Mouse (Mus musculus) CD8-positive naive resting alpha-beta T cell, adult 2 months (primary cell): ENCODE results near the gene Slc4a1.
"Not testable (repeated sequence)": the region's sequence is repeated elsewhere in the genome, so short reads cannot be mapped to it uniquely, and the experiment has no call there.

Experiments used
- DNase-seq, 2 experiments: peaks; one replicate each; pipeline ENCODE4 v3.0.0; 2022; ENCODE audit warnings: low read depth in 2 of 2, low spot score in 2 of 2

Slc4a1 gene

GRCm38 (mm10) chr11:102399107-102399506 lies 33.1 kb upstream of the Slc4a1 start:
- DNase-seq = no peak

GRCm38 (mm10) chr11:102398007-102398825 lies 32.2 kb upstream of the Slc4a1 start:
- DNase-seq = no peak

- DNase-seq = no peak
Measured at GRCm38 (mm10) chr11:102396671-102397141, 30.7 kb upstream of the Slc4a1 start.

GRCm38 (mm10) chr11:102396263-102396662 lies 30.3 kb upstream of the Slc4a1 start:
- no peak for DNase-seq

GRCm38 (mm10) chr11:102395250-102395649 lies 29.2 kb upstream of the Slc4a1 start:
- DNase-seq = no peak

GRCm38 (mm10) chr11:102394421-102395124 lies 28.6 kb upstream of the Slc4a1 start:
- no peak for DNase-seq

- DNase-seq = no peak
Measured at GRCm38 (mm10) chr11:102393719-102394420, 27.9 kb upstream of the Slc4a1 start.

- peak; percentile 47 to 64 for DNase-seq
Measured at GRCm38 (mm10) chr11:102393238-102393634, 27.2 kb upstream of the Slc4a1 start, which contains the start of gene Rundc3a. TSS of gene Rundc3a (plus strand) at chr11:102393403.

- DNase-seq = no peak
Measured at GRCm38 (mm10) chr11:102392441-102393237, 26.6 kb upstream of the Slc4a1 start.

- DNase-seq = not testable (repeated sequence)
Measured at GRCm38 (mm10) chr11:102389436-102389835, 23.4 kb upstream of the Slc4a1 start.

GRCm38 (mm10) chr11:102386121-102386520 lies 20.1 kb upstream of the Slc4a1 start:
- no peak for DNase-seq

- DNase-seq = no peak
Measured at GRCm38 (mm10) chr11:102385075-102385474, 19.1 kb upstream of the Slc4a1 start.

GRCm38 (mm10) chr11:102384418-102384817 lies 18.4 kb upstream of the Slc4a1 start:
- no peak for DNase-seq

GRCm38 (mm10) chr11:102383365-102384136 lies 17.5 kb upstream of the Slc4a1 start:
- no peak for DNase-seq

- DNase-seq = no peak
Measured at GRCm38 (mm10) chr11:102382794-102383193, 16.8 kb upstream of the Slc4a1 start.

- DNase-seq = no peak
Measured at GRCm38 (mm10) chr11:102381341-102382100, 15.5 kb upstream of the Slc4a1 start.

GRCm38 (mm10) chr11:102380091-102380490 lies 14.1 kb upstream of the Slc4a1 start:
- DNase-seq = no peak

- peak in 1 of 2 experiments; percentile 1 for DNase-seq
Measured at GRCm38 (mm10) chr11:102377186-102377585, 11.2 kb upstream of the Slc4a1 start.

GRCm38 (mm10) chr11:102376196-102376835 lies 10.3 kb upstream of the Slc4a1 start:
- DNase-seq = no peak
